Mouse (Mus musculus) heart, embryonic 13.5 days (tissue): ENCODE measurements at regions not wholly inside any gene's neighbourhood (a gene's known extent, or its start where the extent isn't known, plus 50 kb on each side); places are given as distances from the start of the nearest gene placed in this dataset.

Source experiments
- ATAC-seq: fragments of 200-750 bp; cut with Nextera tagmentation; 2 replicates; pipeline ENCODE4 v1.8.0; 2017; ENCODE audit warnings: moderate TSS enrichment; ENCODE audit not compliant: insufficient number of reproducible peaks, low FRiP score, low TSS enrichment; ENCODE audit errors: extremely low read depth
- H3K27ac ChIP-seq: fragments of 300-500 bp; sonication (generic); replicated peaks from 2 replicates; pipeline ENCODE4 v1.5.1; 2015; ENCODE audit warnings: moderate library complexity, mild to moderate bottlenecking, inconsistent platforms
- H3K27me3 ChIP-seq: fragments of 300-500 bp; sonication (generic); replicated peaks from 2 replicates; pipeline ENCODE4 v1.6.1; 2015; ENCODE audit warnings: mild to moderate bottlenecking, inconsistent platforms
- H3K36me3 ChIP-seq: fragments of 300-500 bp; sonication (generic); 2 replicates; pipeline ENCODE4 v1.6.1; 2015; ENCODE audit warnings: mild to moderate bottlenecking, inconsistent platforms
- H3K4me1 ChIP-seq: fragments of 300-500 bp; sonication (generic); 2 replicates; pipeline ENCODE4 v1.6.1; 2015; ENCODE audit warnings: inconsistent platforms
- H3K4me2 ChIP-seq: fragments of 300-500 bp; sonication (generic); 2 replicates; pipeline ENCODE4 v1.6.1; 2015; ENCODE audit warnings: inconsistent platforms, mild to moderate bottlenecking, moderate library complexity
- H3K4me3 ChIP-seq: fragments of 300-500 bp; sonication (generic); 2 replicates; pipeline ENCODE4 v1.5.1; 2015; ENCODE audit warnings: moderate library complexity, mild to moderate bottlenecking, inconsistent platforms
- H3K9ac ChIP-seq: fragments of 300-500 bp; sonication (generic); 2 replicates; pipeline ENCODE4 v1.6.1; 2015; ENCODE audit warnings: inconsistent platforms, mild to moderate bottlenecking, moderate library complexity
- H3K9me3 ChIP-seq: fragments of 300-500 bp; sonication (generic); 2 replicates; pipeline ENCODE4 v1.6.1; 2016; ENCODE audit warnings: inconsistent platforms
- WGBS: fragments of 180-500 bp; shearing (Covaris S2); methylation state at CpG from one replicate; pipeline ENCODE4 v1.1.7; 2015; ENCODE audit warnings: mixed read lengths; 5-methylcytosine and 5-hydroxymethylcytosine counted together

- 81% methylated on average over 1 of the region's 1 CpGs for WGBS
- no peaks in the 10 kb centered on the region for H3K9me3 ChIP-seq
- no peak overlapping the region for H3K27ac ChIP-seq
- ATAC-seq: no peak
- H3K4me3 ChIP-seq: no peak overlapping the region
- no peak overlapping the region for H3K9ac ChIP-seq
- H3K4me2 ChIP-seq: no peak overlapping the region
- no peaks in the 10 kb centered on the region for H3K36me3 ChIP-seq
- H3K4me1 ChIP-seq: no peaks in the 10 kb centered on the region
- H3K27me3 ChIP-seq: no peaks in the 10 kb centered on the region
Observed at GRCm38 (mm10) chr13:70412788-70413187, 224.6 kb downstream of the Ice1 start.

GRCm38 (mm10) chr13:70418156-70418555 lies 219.3 kb downstream of the Ice1 start:
- ATAC-seq: no peak
- no peaks in the 10 kb centered on the region for H3K27me3 ChIP-seq
- H3K9me3 ChIP-seq: no peaks in the 10 kb centered on the region
- WGBS: 68% methylated on average over 2 of the region's 2 CpGs
- no peak overlapping the region for H3K4me2 ChIP-seq
- H3K36me3 ChIP-seq: no peaks in the 10 kb centered on the region
- no peaks in the 10 kb centered on the region for H3K4me1 ChIP-seq
- H3K9ac ChIP-seq: no peak overlapping the region
- no peak overlapping the region for H3K27ac ChIP-seq
- no peak overlapping the region for H3K4me3 ChIP-seq

DNA sequence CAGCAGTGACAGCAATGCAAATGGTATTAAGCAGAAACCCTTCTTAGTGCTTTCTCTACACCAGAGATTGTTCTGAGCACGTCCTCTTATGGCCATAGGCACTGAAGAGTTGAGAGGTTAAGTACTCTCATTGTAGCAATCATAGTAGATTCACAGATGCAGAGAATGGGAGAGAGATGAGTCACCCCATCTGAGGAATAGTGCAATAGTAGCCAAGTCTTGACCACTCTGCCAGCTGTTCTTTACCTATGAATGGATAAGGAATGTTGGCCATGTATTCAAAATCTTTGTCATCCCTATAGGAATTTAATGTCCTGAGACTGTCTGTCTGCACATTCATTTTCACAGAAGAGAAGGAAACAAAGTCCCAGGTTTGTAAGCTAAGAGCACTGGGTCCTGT lies 198.0 kb downstream of the Ice1 start:
- Histone ChIP-seq H3K4me1 (no peaks in the 10 kb centered on the region), H3K27ac (no peak overlapping the region), H3K9ac (no peak overlapping the region), H3K9me3 (no peaks in the 10 kb centered on the region), H3K27me3 (no peaks in the 10 kb centered on the region), H3K4me2 (no peak overlapping the region), H3K4me3 (no peak overlapping the region), H3K36me3 (no peaks in the 10 kb centered on the region)
- no peak for ATAC-seq
- WGBS: 52% methylated on average over 1 of the region's 1 CpGs

- H3K27ac ChIP-seq: no peak overlapping the region
- no peaks in the 10 kb centered on the region for H3K27me3 ChIP-seq
- H3K4me2 ChIP-seq: no peak overlapping the region
- no peak for ATAC-seq
- no peak overlapping the region for H3K9ac ChIP-seq
- no peak overlapping the region for H3K4me3 ChIP-seq
- no peaks in the 10 kb centered on the region for H3K4me1 ChIP-seq
- H3K9me3 ChIP-seq: no peaks in the 10 kb centered on the region
- 80% methylated on average over 4 of the region's 4 CpGs for WGBS
- H3K36me3 ChIP-seq: no peaks in the 10 kb centered on the region
Observed at GRCm38 (mm10) chr13:70446940-70447339, 190.5 kb downstream of the Ice1 start.

GRCm38 (mm10) chr13:70454592-70455390 lies 182.6 kb downstream of the Ice1 start:
- no peaks in the 10 kb centered on the region for H3K27me3 ChIP-seq
- H3K36me3 ChIP-seq: no peaks in the 10 kb centered on the region
- no peak for ATAC-seq
- no peak overlapping the region for H3K27ac ChIP-seq
- H3K9ac ChIP-seq: no peak overlapping the region
- no peaks in the 10 kb centered on the region for H3K4me1 ChIP-seq
- no peak overlapping the region for H3K4me2 ChIP-seq
- 63% methylated on average over 4 of the region's 4 CpGs for WGBS
- H3K4me3 ChIP-seq: no peak overlapping the region
- no peaks in the 10 kb centered on the region for H3K9me3 ChIP-seq

DNA sequence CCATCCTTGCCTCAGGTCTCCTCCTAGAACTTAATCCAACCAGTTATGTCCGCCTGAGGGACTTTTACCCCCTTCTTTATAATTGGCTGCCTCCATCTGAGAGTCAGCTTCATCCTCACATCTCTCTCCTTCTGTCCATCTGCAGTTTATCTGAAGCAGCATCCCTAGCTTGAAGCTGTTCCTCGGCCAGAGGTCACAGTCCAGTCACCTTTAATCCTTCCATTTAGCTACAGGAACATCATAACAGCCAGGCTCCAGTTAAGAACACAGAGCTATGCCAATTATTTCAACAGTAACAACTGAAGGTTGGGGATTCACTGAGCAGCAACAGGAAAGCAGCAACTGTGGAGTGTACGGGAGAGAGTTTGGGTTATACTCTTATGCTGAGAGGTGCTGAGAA lies 179.0 kb downstream of the Ice1 start:
- 64% methylated on average over 3 of the region's 3 CpGs for WGBS
- H3K4me3 ChIP-seq: no peak overlapping the region
- ATAC-seq: no peak
- no peaks in the 10 kb centered on the region for H3K36me3 ChIP-seq
- no peaks in the 10 kb centered on the region for H3K9me3 ChIP-seq
- no peak overlapping the region for H3K27ac ChIP-seq
- no peaks in the 10 kb centered on the region for H3K4me1 ChIP-seq
- no peaks in the 10 kb centered on the region for H3K27me3 ChIP-seq
- H3K9ac ChIP-seq: no peak overlapping the region
- H3K4me2 ChIP-seq: no peak overlapping the region

DNA sequence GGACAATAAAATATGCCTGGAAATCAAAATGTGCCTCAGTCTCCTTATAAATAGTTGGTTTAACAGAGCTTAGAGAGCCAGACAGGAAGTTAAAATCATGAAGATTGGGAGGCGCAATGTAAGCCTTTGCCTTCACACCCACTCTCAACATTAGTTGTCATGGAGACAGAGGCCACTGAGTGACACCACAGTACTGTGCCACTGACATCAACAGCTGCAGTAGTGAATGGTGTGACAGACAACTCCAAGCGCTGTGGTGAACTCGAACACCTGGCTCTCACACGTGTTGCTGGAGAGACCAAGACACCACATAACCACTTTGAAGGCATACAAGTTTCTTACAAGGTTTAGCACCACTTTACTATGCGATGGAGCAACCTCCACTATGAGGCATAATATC lies 172.4 kb downstream of the Ice1 start:
- Histone ChIP-seq H3K9me3 (no peaks in the 10 kb centered on the region), H3K9ac (no peak overlapping the region), H3K4me2 (no peak overlapping the region), H3K4me1 (no peaks in the 10 kb centered on the region), H3K36me3 (no peaks in the 10 kb centered on the region), H3K27ac (no peak overlapping the region), H3K27me3 (no peaks in the 10 kb centered on the region), H3K4me3 (no peak overlapping the region)
- WGBS: 58% methylated on average over 5 of the region's 5 CpGs
- no peak for ATAC-seq

GRCm38 (mm10) chr13:70474746-70475145 lies 162.7 kb downstream of the Ice1 start:
- H3K36me3 ChIP-seq: no peaks in the 10 kb centered on the region
- 74% methylated on average over 4 of the region's 4 CpGs for WGBS
- no peak overlapping the region for H3K4me3 ChIP-seq
- H3K4me2 ChIP-seq: no peak overlapping the region
- no peak overlapping the region for H3K27ac ChIP-seq
- H3K9ac ChIP-seq: no peak overlapping the region
- H3K9me3 ChIP-seq: no peaks in the 10 kb centered on the region
- no peaks in the 10 kb centered on the region for H3K27me3 ChIP-seq
- ATAC-seq: no peak
- no peaks in the 10 kb centered on the region for H3K4me1 ChIP-seq

GRCm38 (mm10) chr13:70475366-70475765 lies 162.1 kb downstream of the Ice1 start:
- Histone ChIP-seq H3K4me3 (no peak overlapping the region), H3K4me2 (no peak overlapping the region), H3K4me1 (no peaks in the 10 kb centered on the region), H3K27me3 (no peaks in the 10 kb centered on the region), H3K9ac (no peak overlapping the region), H3K9me3 (no peaks in the 10 kb centered on the region), H3K27ac (no peak overlapping the region), H3K36me3 (no peaks in the 10 kb centered on the region)
- WGBS: 39% methylated on average over 2 of the region's 2 CpGs
- no peak for ATAC-seq

DNA sequence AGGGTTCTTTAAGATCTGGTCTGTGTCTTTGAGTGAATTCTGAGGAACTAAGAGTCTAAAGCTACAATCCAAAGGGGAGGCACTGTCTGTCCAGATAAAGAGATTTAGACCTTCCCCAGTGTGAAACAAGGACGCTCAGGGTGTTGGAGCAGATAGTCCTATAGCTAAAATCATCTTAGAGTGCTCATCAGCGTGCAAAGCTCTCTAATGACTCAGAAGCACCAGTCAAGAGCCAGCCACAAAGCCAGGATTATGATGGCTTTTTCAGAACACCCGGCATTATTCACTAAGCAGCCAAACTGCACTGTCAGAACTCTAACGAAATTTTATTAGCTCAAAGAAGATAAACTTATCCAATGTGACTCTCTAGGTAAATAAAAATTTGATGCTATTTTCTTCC lies 138.1 kb downstream of the Ice1 start:
- Histone ChIP-seq H3K27ac (no peak overlapping the region), H3K4me3 (no peak overlapping the region), H3K36me3 (no peaks in the 10 kb centered on the region), H3K4me1 (no peaks in the 10 kb centered on the region), H3K27me3 (no peaks in the 10 kb centered on the region; the same call in 1 of the 2 replicates), H3K4me2 (no peak overlapping the region), H3K9ac (no peak overlapping the region), H3K9me3 (no peaks in the 10 kb centered on the region)
- 46% methylated on average over 4 of the region's 4 CpGs for WGBS
- no peak for ATAC-seq
